Comparison of ENCODE assay signal across 9 mouse cellular contexts in the genomic region with DNA sequence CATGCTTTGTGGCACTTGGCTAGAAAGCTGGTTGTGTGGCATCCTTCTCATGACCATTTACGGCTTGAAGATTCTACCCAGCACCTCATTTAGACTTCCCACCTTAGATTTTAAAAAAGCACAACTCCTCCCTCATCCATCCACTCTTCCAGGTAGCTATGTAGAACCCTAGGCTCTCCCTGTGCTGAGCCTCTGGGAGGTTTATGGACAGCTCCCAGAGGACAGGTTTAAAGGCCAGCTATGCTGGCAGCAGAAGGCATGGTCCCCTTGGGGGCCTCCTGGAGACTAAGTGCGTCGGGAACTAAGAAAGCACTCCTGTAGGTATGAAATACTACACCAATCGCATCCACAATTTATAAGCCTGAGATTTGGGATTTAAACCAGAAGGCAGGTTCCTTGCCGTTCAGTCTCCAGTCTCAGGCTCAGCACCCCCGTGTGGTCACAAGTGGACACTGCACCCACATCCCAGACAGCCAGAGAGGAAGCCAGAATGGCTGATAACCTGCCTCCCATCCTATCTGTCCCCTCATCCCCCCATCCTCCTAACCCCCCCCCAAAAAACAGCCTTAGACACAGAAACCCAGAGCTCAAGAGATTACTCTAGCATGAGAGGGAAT. TPM values are rescaled to one million over a fixed set of nuclear protein-coding genes. Genes with fewer than 3 reads are reported as not detected.
DNase-seq lines count a peak whose midpoint lies in the region; ATAC-seq and TF ChIP-seq lines count a peak whose summit lies in the region.
"Had no signal": no experiment of that assay in that cellular context is flagged by ENCODE, and none has a peak within 500 bp of the region (broad histone marks: within the 10 kb centered on the region; RNA-seq: fewer than 3 reads in every experiment).

No protein-coding gene starts in this region.

- 35% methylated on average over 6 of the region's 6 CpGs for WGBS in forebrain, embryonic 13.5 days
- 34% methylated on average over 6 of the region's 6 CpGs for WGBS in forebrain, embryonic 15.5 days
- 38% methylated on average over 6 of the region's 6 CpGs for WGBS in hindbrain, embryonic 16.5 days

- TF ChIP-seq CTCF in testis, adult 2 months (IDR thresholded peaks at IDR 0.05; ENCODE audit: control insufficient read depth, insufficient read depth, insufficient replicate concordance, low read depth, low read length): peak; percentile 88; the same call in 1 of the 2 replicates

- H3K9me3 ChIP-seq in forebrain, embryonic 13.5 days (replicated peaks): no peaks in the 10 kb centered on the region
- H3K9me3 ChIP-seq in forebrain, embryonic 15.5 days: no peaks in the 10 kb centered on the region
- no peaks in the 10 kb centered on the region for H3K9me3 ChIP-seq in hindbrain, embryonic 16.5 days (ENCODE audit: control insufficient read depth, low read length)
- H3K9me3 ChIP-seq: megakaryocyte, embryonic 14.5 days had no signal

- ATAC-seq in forebrain, embryonic 13.5 days: peak; percentile 30; the same call in 1 of the 2 replicates
- no peak for ATAC-seq in forebrain, embryonic 15.5 days (replicated peaks)
- ATAC-seq in hindbrain, embryonic 16.5 days: peak; percentile 56; the same call in 1 of the 2 replicates

- DNase-seq in testis, postnatal 14 days (ENCODE audit: low spot score): no peak
- peak; percentile 75 to 80 for DNase-seq in cerebellum, postnatal 36 days
- DNase-seq in lung, postnatal 36 days: peak; percentile 75
- DNase-seq in splenic B cell, adult 2 months (ENCODE audit: low read depth, low spot score): peak; percentile 72

- no peak for TF ChIP-seq POLR2A in testis, adult 2 months (IDR thresholded peaks at IDR 0.05; ENCODE audit: control insufficient read depth, low read depth, low read length)

- no peaks in the 10 kb centered on the region for H3K4me1 ChIP-seq in forebrain, embryonic 13.5 days
- no peaks in the 10 kb centered on the region for H3K4me1 ChIP-seq in forebrain, embryonic 15.5 days
- H3K4me1 ChIP-seq in testis, adult 2 months (ENCODE audit: control insufficient read depth, insufficient read depth, low read length): peaks cover 4% of the 10 kb centered on the region; the same call in 1 of the 2 replicates
- H3K4me1 ChIP-seq in hindbrain, embryonic 16.5 days (ENCODE audit: control insufficient read depth, insufficient read depth, low read depth, low read length): no peaks in the 10 kb centered on the region

- H3K27me3 ChIP-seq in forebrain, embryonic 13.5 days: peaks cover 12% of the 10 kb centered on the region; the same call in 1 of the 2 replicates
- H3K27me3 ChIP-seq in forebrain, embryonic 15.5 days: no peaks in the 10 kb centered on the region
- H3K27me3 ChIP-seq in testis, adult 2 months (ENCODE audit: control insufficient read depth, insufficient read depth, low read length): no peaks in the 10 kb centered on the region
- 0 out of 2 replicates have a peak, but pooled peaks cover 2% of the 10 kb centered on the region for H3K27me3 ChIP-seq in hindbrain, embryonic 16.5 days (replicated peaks; ENCODE audit: control insufficient read depth, insufficient read depth, low read length)
- no peaks in the 10 kb centered on the region for H3K27me3 ChIP-seq in splenic B cell, adult 2 months (ENCODE audit: control insufficient read depth, insufficient read depth, low read length, poor library complexity, severe bottlenecking)

- H3K27ac ChIP-seq in forebrain, embryonic 13.5 days: no peak overlapping the region
- no peak overlapping the region for H3K27ac ChIP-seq in forebrain, embryonic 15.5 days (replicated peaks)
- H3K27ac ChIP-seq in testis, adult 2 months (ENCODE audit: control insufficient read depth, insufficient read depth, low read depth, low read length): no peak overlapping the region
- H3K27ac ChIP-seq in hindbrain, embryonic 16.5 days (ENCODE audit: low read depth, low read length): no peak overlapping the region

- H3K4me2 ChIP-seq in forebrain, embryonic 13.5 days: no peak overlapping the region
- no peak overlapping the region for H3K4me2 ChIP-seq in forebrain, embryonic 15.5 days (replicated peaks)
- H3K4me2 ChIP-seq in hindbrain, embryonic 16.5 days (ENCODE audit: low read length): no peak overlapping the region

- H3K4me3 ChIP-seq in forebrain, embryonic 13.5 days: no peak overlapping the region
- H3K4me3 ChIP-seq in forebrain, embryonic 15.5 days: no peak overlapping the region
- H3K4me3 ChIP-seq in testis, adult 2 months (ENCODE audit: control insufficient read depth, low read depth, low read length): no peak overlapping the region
- H3K4me3 ChIP-seq in hindbrain, embryonic 16.5 days (ENCODE audit: low read length): no peak overlapping the region
- H3K4me3 ChIP-seq: megakaryocyte, embryonic 14.5 days had no signal

- H3K9ac ChIP-seq in forebrain, embryonic 13.5 days: no peak overlapping the region
- H3K9ac ChIP-seq in forebrain, embryonic 15.5 days (replicated peaks): no peak overlapping the region
- no peak overlapping the region for H3K9ac ChIP-seq in hindbrain, embryonic 16.5 days (ENCODE audit: low read depth, low read length)

- H3K36me3 ChIP-seq in forebrain, embryonic 13.5 days (ENCODE audit: poor library complexity, severe bottlenecking): no peaks in the 10 kb centered on the region
- no peaks in the 10 kb centered on the region for H3K36me3 ChIP-seq in forebrain, embryonic 15.5 days
- no peaks in the 10 kb centered on the region for H3K36me3 ChIP-seq in testis, adult 2 months (ENCODE audit: control insufficient read depth, insufficient read depth, low read length)
- H3K36me3 ChIP-seq in hindbrain, embryonic 16.5 days (ENCODE audit: control insufficient read depth, insufficient read depth, low read length): no peaks in the 10 kb centered on the region
- no peaks in the 10 kb centered on the region for H3K36me3 ChIP-seq in splenic B cell, adult 2 months (ENCODE audit: control insufficient read depth, insufficient read depth, low read length, poor library complexity, severe bottlenecking)

RNA-seq across cellular contexts. Expression of a gene that starts 5.5 kb away (rescaled TPM):
- 911 and 1,077 TPM in 2 replicates for polyA plus RNA-seq in forebrain, embryonic 13.5 days (2015; fragmentation: Nextera tagmentation; extraction: Ambion mirVana)
- polyA plus RNA-seq in forebrain, embryonic 15.5 days (2015; fragmentation: Nextera tagmentation; extraction: Ambion mirVana): 787 and 864 TPM in 2 replicates
- polyA plus RNA-seq in testis, adult 2 months (2012; rRNA removed): 600 and 645 TPM in 2 replicates
- polyA plus RNA-seq in hindbrain, embryonic 16.5 days (2015; fragmentation: Nextera tagmentation; extraction: Ambion mirVana): 578 and 579 TPM in 2 replicates

RNA-seq across cellular contexts. Expression of a gene that starts 12.4 kb away (rescaled TPM):
- 21.6 and 22.3 TPM in 2 replicates for polyA plus RNA-seq in forebrain, embryonic 13.5 days (2015; fragmentation: Nextera tagmentation; extraction: Ambion mirVana)
- polyA plus RNA-seq in forebrain, embryonic 15.5 days (2015; fragmentation: Nextera tagmentation; extraction: Ambion mirVana): 23.1 and 24.1 TPM in 2 replicates
- 13.9 and 15.2 TPM in 2 replicates for polyA plus RNA-seq in testis, adult 2 months (2012; rRNA removed)
- 31.6 and 40.7 TPM in 2 replicates for polyA plus RNA-seq in hindbrain, embryonic 16.5 days (2015; fragmentation: Nextera tagmentation; extraction: Ambion mirVana)
